Mouse (Mus musculus): ENCODE results near the gene D11Wsu47e.

The D11Wsu47e gene

DNA sequence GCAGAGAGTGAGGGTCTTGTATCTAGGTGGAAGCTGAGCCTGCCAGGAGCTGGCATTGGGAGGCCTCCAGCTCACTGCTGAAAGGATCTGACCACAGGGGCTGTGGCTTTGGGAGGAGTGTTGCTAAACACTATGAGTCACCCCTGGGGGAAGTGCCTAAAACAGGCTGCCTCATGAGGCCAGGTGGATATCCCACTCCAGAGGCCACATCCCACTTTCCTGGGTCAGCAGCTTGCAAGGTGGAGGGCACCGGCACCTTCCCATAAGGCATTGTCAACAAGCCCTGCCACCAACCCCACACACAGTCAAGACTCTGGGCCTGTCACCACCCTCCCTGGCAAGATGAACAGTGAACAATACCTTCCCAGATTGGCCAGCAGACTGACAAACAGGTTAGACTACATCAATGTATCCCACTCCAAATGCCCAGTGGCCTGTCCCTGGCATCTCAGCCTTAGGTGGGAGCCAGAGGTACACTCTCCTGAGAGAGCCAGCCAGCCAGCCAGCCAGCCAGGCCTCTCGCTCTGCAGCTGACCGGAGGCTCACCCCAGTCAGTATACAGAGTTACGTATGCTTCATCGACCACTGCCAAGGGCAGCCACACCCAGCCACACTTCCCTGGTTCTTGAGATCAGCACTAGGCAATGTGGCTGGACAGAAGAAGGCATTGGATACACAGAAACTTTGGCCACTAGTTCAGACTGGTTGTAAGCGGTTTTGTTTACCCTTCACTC is 49.6 kb downstream of the D11Wsu47e start:
- CTCF ChIA-PET, result no interaction called here

DNA sequence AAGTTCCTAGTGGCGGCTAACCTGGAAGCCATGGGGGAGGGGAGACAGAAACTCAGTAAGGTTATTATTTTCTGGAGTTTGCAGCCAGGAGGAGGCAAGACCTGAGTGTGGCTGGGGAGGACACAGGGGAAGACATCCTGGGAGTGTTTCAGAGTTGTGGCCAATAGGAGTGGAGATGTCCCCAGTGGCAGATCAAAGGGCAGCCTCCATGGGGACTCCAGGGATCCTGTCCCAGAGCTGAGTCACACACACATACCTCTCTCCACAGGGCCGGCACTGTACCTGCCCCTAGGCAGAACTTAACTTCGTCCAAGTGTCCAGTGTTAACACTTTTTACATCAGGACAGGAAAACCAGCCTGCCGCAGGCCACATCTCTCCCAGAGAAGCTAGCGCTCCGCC is 50.9 kb downstream of the D11Wsu47e start:
- CTCF ChIA-PET, result no interaction called here

DNA sequence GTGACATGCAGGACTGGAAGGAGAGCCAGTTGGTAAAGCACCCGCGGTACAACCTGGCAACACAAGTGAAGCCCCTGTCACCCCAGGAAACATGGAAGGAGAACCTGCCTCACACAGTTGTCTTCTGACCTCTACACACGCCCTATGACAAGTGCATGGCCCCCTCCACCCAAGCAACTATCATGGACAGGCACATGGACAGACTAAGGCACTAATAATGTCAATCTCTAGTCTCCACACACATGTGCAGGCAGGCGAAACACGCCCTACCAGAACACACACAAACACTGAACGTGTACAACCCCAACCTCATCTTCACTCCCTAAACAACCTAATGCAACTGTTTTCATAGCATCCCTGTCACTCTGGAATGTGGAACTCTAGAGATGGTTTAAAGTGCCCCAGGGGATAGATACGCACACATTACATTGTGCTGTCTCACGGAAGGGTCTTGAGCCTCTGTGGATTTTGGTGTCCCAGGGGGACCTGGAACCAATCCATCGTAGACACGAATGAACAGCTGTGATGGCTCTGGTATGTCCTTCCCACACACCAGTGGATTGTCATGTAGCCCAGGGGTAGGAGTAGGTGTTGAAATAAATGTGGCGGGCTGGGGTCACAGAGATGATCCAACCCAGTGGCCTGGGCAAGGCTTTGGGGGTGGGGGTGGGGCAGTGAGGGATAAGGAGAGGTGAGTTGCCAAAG is 52.8 kb downstream of the D11Wsu47e start:
- CTCF ChIA-PET, result no interaction called here

DNA sequence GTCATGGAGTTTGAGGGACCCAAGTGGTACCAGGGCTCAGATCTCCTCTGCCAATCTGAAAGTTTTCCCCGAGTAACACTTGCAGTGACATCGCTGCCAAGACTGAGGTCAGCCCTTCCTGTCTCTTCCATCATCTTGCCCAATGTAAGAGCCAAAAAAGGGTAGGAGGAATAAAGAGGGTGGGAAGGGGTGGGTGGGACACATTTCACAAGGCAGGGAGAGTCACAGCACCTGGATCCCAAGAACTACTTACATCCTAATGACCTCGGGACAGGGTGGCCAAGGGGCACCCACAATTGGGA is 53.3 kb downstream of the D11Wsu47e start:
- CTCF ChIA-PET, result no interaction called here

DNA sequence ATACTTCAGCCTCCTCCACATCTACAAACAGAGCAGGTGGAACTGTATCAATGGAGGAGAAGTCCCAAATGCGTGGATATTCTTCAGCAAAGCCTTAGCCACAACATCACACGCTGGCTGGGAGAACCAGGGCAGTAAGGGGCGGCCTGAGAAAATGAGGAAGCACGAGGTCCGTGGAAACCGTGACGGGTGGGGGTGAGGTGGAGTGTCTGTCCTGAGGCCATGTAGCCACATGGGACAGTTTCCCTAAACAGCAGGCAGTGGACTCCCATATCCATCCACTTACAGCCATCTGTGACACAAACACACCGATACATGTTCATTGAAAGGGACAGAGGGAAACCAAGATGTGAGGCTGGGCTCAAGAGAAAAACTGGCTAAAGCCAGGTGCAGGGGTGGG is 53.7 kb downstream of the D11Wsu47e start:
- CTCF ChIA-PET, result no interaction called here

DNA sequence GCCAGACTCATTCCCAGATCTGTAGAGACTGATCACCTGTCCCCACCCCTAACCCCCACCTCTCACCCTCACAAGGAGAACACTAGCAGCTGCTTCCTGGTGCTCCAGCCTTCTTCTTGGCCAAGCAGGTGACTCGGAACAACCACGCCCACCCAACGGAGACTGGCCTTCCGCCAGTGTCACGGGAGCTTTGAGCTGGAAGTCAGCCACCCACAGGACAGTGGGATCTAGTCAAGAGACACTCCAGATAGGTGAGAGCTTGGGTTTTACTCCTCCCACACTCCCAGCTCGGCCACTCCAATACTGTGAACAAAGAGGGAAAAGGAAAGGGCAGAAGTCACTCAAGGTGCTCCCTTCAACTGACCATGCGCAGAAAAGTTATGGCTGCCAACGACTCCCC is 55.0 kb downstream of the D11Wsu47e start:
- CTCF ChIA-PET, result no interaction called here

DNA sequence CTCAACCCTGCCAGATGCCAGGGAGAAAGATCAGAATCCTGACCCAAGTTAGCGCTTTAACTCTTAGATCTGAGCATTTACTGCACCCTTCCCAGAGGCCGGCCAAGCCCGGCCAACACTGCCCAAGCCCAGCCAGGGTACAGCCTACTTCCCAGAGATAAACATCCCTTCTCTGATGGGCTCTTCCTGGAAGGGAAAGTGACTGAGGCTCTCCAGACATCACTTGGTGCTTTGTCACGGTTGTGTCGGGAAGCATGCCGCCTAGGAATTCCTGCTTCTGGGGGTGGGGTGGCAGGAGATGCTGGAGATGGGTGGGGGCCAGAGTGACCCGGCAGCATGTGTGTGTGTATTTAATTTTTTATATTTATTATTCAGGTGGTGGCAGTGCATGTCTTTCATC is 55.9 kb downstream of the D11Wsu47e start:
- CTCF ChIA-PET, result no interaction called here

DNA sequence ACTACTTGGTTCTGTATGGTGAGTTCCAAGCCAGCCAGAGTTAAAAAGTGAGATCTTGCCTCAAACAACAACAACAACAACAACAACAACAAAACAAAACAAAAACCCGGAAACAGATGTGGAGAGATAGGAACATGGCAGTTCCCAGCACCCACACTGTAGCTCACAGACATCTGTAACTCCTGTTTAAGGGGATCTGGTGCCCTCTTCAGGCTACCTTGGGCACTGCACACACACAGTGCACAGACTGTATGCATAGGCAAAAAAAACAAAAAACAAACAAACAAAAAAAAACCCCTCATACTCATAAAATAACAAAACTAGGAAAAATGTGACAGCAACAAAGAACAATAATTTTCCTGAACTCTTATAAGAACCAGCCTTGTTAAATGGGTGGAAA is 58.8 kb downstream of the D11Wsu47e start:
- CTCF ChIA-PET, result no interaction called here
